Mouse (Mus musculus): ENCODE results near the gene Gm11992. TPM values are rescaled to one million over a fixed set of nuclear protein-coding genes. Genes with fewer than 3 reads are reported as not detected.

Gene Gm11992
- polyA plus RNA-seq, 1 experiment: 1.1 TPM

GRCm38 (mm10) chr11:9020207-9020606 lies 28.2 kb upstream of the Gm11992 start:
- no peak for TF ChIP-seq CTCF (IDR thresholded peaks at IDR 0.05; ENCODE audit: borderline replicate concordance, insufficient read depth, low read depth, low read length)
- TF ChIP-seq POLR2A (IDR thresholded peaks at IDR 0.05; ENCODE audit: borderline replicate concordance, insufficient read depth, low read length): no peak
- Histone ChIP-seq H3K4me3 (replicated peaks; ENCODE audit: insufficient read depth, low read depth, low read length) (no peak overlapping the region), H3K27ac (ENCODE audit: insufficient read depth, low read length) (no peak overlapping the region), H3K27me3 (ENCODE audit: control insufficient read depth, insufficient read depth, low read length) (no peaks in the 10 kb centered on the region; the same call in 1 of the 2 replicates), H3K4me1 (ENCODE audit: control insufficient read depth, insufficient read depth, low read length) (no peaks in the 10 kb centered on the region)
- no peak for DNase-seq
- WGBS: 91% methylated on average over 5 of the region's 5 CpGs

GRCm38 (mm10) chr11:9024782-9025181 lies 23.6 kb upstream of the Gm11992 start:
- 69% methylated on average over 7 of the region's 7 CpGs for WGBS
- no peaks in the 10 kb centered on the region for H3K4me1 ChIP-seq (ENCODE audit: control insufficient read depth, insufficient read depth, low read length)
- no peaks in the 10 kb centered on the region; the same call in 1 of the 2 replicates for H3K27me3 ChIP-seq (ENCODE audit: control insufficient read depth, insufficient read depth, low read length)
- no peak for DNase-seq
- H3K27ac ChIP-seq (ENCODE audit: insufficient read depth, low read length): no peak overlapping the region
- H3K4me3 ChIP-seq (replicated peaks; ENCODE audit: insufficient read depth, low read depth, low read length): no peak overlapping the region
- TF ChIP-seq CTCF (IDR thresholded peaks at IDR 0.05; ENCODE audit: borderline replicate concordance, insufficient read depth, low read depth, low read length): no peak
- no peak for TF ChIP-seq POLR2A (IDR thresholded peaks at IDR 0.05; ENCODE audit: borderline replicate concordance, insufficient read depth, low read length)

GRCm38 (mm10) chr11:9025211-9025610 lies 23.2 kb upstream of the Gm11992 start:
- WGBS: 45% methylated on average over 3 of the region's 3 CpGs
- H3K27ac ChIP-seq (ENCODE audit: insufficient read depth, low read length): no peak overlapping the region
- no peak for DNase-seq
- H3K4me1 ChIP-seq (ENCODE audit: control insufficient read depth, insufficient read depth, low read length): no peaks in the 10 kb centered on the region
- H3K27me3 ChIP-seq (ENCODE audit: control insufficient read depth, insufficient read depth, low read length): no peaks in the 10 kb centered on the region; the same call in 1 of the 2 replicates
- TF ChIP-seq POLR2A (IDR thresholded peaks at IDR 0.05; ENCODE audit: borderline replicate concordance, insufficient read depth, low read length): no peak
- TF ChIP-seq CTCF (IDR thresholded peaks at IDR 0.05; ENCODE audit: borderline replicate concordance, insufficient read depth, low read depth, low read length): no peak
- no peak overlapping the region for H3K4me3 ChIP-seq (replicated peaks; ENCODE audit: insufficient read depth, low read depth, low read length)

- no peak for DNase-seq
- Histone ChIP-seq H3K27me3 (ENCODE audit: control insufficient read depth, insufficient read depth, low read length) (no peaks in the 10 kb centered on the region), H3K4me3 (replicated peaks; ENCODE audit: insufficient read depth, low read depth, low read length) (no peak overlapping the region), H3K27ac (ENCODE audit: insufficient read depth, low read length) (no peak overlapping the region), H3K4me1 (ENCODE audit: control insufficient read depth, insufficient read depth, low read length) (no peaks in the 10 kb centered on the region)
- WGBS: 89% methylated on average over 2 of the region's 2 CpGs
- no peak for TF ChIP-seq CTCF (IDR thresholded peaks at IDR 0.05; ENCODE audit: borderline replicate concordance, insufficient read depth, low read depth, low read length)
- TF ChIP-seq POLR2A (IDR thresholded peaks at IDR 0.05; ENCODE audit: borderline replicate concordance, insufficient read depth, low read length): no peak
Measured at GRCm38 (mm10) chr11:9031530-9031929, 16.9 kb upstream of the Gm11992 start.

- DNase-seq: no peak
- H3K4me1 ChIP-seq (ENCODE audit: control insufficient read depth, insufficient read depth, low read length): peaks cover 6% of the 10 kb centered on the region; the same call in 1 of the 2 replicates
- no peak for TF ChIP-seq POLR2A (IDR thresholded peaks at IDR 0.05; ENCODE audit: borderline replicate concordance, insufficient read depth, low read length)
- no peak for TF ChIP-seq CTCF (IDR thresholded peaks at IDR 0.05; ENCODE audit: borderline replicate concordance, insufficient read depth, low read depth, low read length)
- H3K4me3 ChIP-seq (replicated peaks; ENCODE audit: insufficient read depth, low read depth, low read length): no peak overlapping the region
- H3K27me3 ChIP-seq (ENCODE audit: control insufficient read depth, insufficient read depth, low read length): no peaks in the 10 kb centered on the region
- H3K27ac ChIP-seq (ENCODE audit: insufficient read depth, low read length): no peak overlapping the region
- 86% methylated on average over 2 of the region's 2 CpGs for WGBS
Measured at GRCm38 (mm10) chr11:9046546-9046945, 1.8 kb upstream of the Gm11992 start.

- no peak for DNase-seq
- Histone ChIP-seq H3K27ac (ENCODE audit: insufficient read depth, low read length) (no peak overlapping the region), H3K4me3 (replicated peaks; ENCODE audit: insufficient read depth, low read depth, low read length) (no peak overlapping the region), H3K27me3 (ENCODE audit: control insufficient read depth, insufficient read depth, low read length) (no peaks in the 10 kb centered on the region), H3K4me1 (ENCODE audit: control insufficient read depth, insufficient read depth, low read length) (peaks cover 6% of the 10 kb centered on the region; the same call in 1 of the 2 replicates)
- WGBS: 61% methylated on average over 5 of the region's 5 CpGs
- TF ChIP-seq POLR2A (IDR thresholded peaks at IDR 0.05; ENCODE audit: borderline replicate concordance, insufficient read depth, low read length) (no peak), CTCF (IDR thresholded peaks at IDR 0.05; ENCODE audit: borderline replicate concordance, insufficient read depth, low read depth, low read length) (no peak)
Measured at GRCm38 (mm10) chr11:9047044-9047443, 1.4 kb upstream of the Gm11992 start.

GRCm38 (mm10) chr11:9048703-9049060 lies 288 bp downstream of the Gm11992 start, which contains the start of gene Sun3:
TSS of gene Sun3 (minus strand) at chr11:9048991.
- Histone ChIP-seq H3K4me1 (ENCODE audit: control insufficient read depth, insufficient read depth, low read length) (peaks cover 6% of the 10 kb centered on the region; the same call in 1 of the 2 replicates), H3K27me3 (ENCODE audit: control insufficient read depth, insufficient read depth, low read length) (no peaks in the 10 kb centered on the region), H3K27ac (ENCODE audit: insufficient read depth, low read length) (no peak within 1 kb of the TSS), H3K4me3 (replicated peaks; ENCODE audit: insufficient read depth, low read depth, low read length) (peak within 1 kb of the TSS; percentile 53)
- peak in 1 of 2 experiments; percentile 10 for DNase-seq
- no peak for TF ChIP-seq POLR2A (IDR thresholded peaks at IDR 0.05; ENCODE audit: borderline replicate concordance, insufficient read depth, low read length)
- 1% methylated on average over 18 of the region's 18 CpGs for WGBS

- TF ChIP-seq CTCF (IDR thresholded peaks at IDR 0.05; ENCODE audit: borderline replicate concordance, insufficient read depth, low read depth, low read length) (no peak), POLR2A (IDR thresholded peaks at IDR 0.05; ENCODE audit: borderline replicate concordance, insufficient read depth, low read length) (no peak)
- no peaks in the 10 kb centered on the region for H3K27me3 ChIP-seq (ENCODE audit: control insufficient read depth, insufficient read depth, low read length)
- no peak for DNase-seq
- no peak overlapping the region for H3K4me3 ChIP-seq (replicated peaks; ENCODE audit: insufficient read depth, low read depth, low read length)
- 73% methylated on average over 4 of the region's 4 CpGs for WGBS
- H3K4me1 ChIP-seq (ENCODE audit: control insufficient read depth, insufficient read depth, low read length): peaks cover 6% of the 10 kb centered on the region; the same call in 1 of the 2 replicates
- no peak overlapping the region for H3K27ac ChIP-seq (ENCODE audit: insufficient read depth, low read length)
Measured at GRCm38 (mm10) chr11:9050241-9050640, 1.8 kb downstream of the Gm11992 start.

Data from cerebellum, adult 2 months (tissue).